Mouse (Mus musculus) urinary bladder, adult 2 months (tissue): ENCODE measurements around the gene Gm4869. TPM values are rescaled to one million over a fixed set of nuclear protein-coding genes. Genes with fewer than 3 reads are reported as not detected.
"Not testable (repeated sequence)": the region's sequence is repeated elsewhere in the genome, so short reads cannot be mapped to it uniquely, and the experiment has no call there.

Experiments
- DNase-seq: peaks from one replicate; pipeline ENCODE4 v3.0.0; 2022; ENCODE audit warnings: low spot score
- polyA plus RNA-seq: library from polyadenylated mRNA; depleted of rRNA; stranded (reverse); fragments of >200 nt; gene quantifications from 2 replicates; pipeline ENCODE4 v1.2.3, GENCODE M21; 2012

The Gm4869 gene
- polyA plus RNA-seq, 1 experiment = 1.0 TPM

DNA sequence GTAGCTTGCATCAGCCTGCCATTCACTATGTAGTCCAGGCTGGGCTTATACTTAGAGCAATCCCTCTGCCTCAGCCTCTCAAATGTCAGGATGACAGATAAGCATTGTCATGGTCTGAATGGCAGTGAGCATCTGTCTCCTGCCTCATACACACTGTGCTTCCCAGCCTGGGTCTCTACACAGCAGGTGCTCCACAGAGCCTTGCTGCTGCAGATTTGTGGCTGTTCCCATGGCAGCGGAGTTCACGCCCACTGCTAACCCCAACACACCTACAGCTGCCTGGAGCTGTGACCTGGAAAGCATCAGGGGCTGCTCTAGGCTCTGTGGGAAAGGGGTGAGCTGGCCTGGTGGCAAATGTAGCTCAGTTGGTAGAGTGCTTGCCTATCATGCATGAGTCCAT is 19.5 kb downstream of the Gm4869 start:
- no peak for DNase-seq

DNA sequence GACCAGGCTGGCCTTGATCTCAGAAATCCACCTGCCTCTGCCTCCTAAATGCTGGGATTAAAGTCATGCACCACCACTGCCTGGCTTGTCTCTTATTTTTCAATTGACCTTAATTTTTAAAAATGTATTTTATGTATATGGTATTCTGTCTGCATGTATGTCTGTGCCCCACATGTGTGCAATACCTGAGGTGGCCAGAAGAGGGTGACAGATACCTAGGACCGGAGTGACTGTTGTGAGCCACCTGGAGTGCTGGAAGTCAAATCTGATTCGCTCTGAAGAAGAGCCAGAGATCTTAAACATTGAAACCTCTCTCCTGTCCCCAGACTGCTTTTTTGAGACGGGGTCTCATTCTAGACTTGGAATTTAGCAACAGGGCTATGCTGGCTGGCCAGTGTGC is 26.9 kb downstream of the Gm4869 start:
- no peak for DNase-seq

DNA sequence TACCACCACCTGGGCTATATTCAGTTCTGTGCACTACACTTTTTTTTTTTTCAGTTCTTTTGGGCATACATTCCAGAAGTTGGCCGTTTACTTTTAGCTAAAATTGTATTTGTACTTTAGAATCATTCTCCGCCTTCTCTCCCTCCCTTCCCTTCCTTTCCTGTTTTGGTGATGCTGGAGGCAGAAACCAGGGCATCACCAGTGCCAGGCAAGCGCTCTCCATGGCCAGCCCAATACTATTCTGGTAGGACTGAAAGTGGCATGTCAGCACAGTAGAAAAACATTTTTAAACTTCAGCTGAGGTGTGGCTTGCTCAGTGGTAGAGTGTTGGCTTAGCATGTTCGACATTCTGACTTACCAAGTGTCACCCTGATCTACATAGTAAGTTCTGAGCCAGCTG is 36.0 kb downstream of the Gm4869 start:
- no peak for DNase-seq

DNA sequence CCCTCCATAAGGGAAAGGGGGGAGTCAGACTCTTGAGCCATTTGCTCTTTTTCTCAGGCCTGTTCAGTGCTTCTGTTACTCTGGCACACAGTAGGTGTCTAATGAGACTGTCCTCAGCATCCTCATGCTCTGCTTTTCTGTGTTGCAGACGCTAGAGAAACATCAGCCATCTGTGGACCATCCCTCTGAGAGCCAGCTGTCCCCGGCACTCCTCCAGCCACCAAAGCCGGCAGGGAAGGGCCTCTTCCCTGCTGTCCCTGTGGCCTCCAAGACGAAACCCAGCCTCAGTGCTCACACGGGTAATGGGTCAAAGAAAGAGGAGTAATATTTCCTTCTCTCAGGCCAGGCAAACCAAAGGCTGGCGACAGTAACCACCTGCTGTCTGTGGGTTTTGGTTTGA is 45.7 kb downstream of the Gm4869 start:
- no peak for DNase-seq

DNA sequence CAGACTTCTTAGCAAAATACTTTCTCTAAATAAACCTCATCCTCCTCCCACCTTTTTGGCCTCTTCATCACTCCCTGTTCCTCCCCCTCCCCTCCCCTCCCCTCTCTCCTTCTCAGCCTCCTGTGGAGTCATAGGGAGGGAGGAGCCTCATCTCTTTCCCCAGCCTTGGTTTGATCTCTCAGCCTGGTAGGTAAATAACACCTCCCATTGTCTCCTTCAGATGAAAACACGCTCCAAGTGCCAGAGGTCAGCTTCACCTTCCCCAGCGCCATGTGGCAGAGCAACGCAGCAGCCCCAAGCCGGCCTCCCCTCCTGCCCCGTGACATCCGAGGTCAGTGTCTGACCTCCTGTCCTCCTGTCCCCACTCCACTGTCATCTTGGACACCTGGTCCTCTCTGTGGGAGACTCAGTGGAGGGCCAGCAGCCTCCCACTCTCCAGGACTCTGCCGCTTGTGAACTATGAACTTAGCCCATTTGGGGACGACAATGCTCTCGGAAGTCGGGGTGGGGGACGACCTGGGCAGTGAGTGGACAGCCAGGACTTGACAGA is 47.3 kb downstream of the Gm4869 start:
- no peak for DNase-seq

DNA sequence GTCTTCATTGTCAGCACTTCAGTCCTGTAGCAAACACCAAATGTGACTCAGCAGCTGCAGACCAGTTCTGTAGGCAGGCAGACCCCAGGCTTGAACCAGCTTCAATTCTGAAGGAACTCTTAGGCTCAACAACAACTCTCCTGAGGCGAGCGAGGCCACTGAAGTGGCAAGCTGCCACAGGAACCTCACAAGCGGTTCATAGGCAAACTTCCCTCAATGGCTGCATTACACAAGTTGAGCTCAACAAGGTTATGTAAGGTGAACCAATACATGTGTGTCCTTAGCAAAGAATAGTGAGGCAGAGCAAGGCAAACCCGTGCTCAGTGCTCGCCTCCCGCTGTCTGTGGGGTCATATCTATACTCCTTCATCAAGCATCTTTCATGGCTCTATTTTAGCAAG is 52.7 kb downstream of the Gm4869 start:
- no peak for DNase-seq

DNA sequence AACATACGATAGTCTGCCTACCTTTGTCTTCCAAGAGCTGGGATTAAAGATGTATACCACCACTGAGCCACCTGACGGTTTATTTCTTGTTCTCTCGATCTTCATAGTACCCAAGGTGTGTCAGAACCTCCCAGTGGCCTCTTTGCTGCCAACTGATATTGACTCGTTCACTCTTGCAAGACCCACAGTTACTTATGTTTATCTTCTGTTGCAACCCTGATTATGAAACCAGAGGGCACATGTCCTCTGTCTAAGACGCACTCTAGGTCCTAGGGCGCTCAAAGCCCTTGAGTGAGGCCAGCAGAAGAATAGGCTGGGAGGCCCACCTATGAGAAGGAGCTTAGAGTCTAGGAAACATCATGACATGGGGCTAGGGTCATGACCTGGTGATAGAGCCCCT is 55.3 kb downstream of the Gm4869 start:
- DNase-seq = no peak

DNA sequence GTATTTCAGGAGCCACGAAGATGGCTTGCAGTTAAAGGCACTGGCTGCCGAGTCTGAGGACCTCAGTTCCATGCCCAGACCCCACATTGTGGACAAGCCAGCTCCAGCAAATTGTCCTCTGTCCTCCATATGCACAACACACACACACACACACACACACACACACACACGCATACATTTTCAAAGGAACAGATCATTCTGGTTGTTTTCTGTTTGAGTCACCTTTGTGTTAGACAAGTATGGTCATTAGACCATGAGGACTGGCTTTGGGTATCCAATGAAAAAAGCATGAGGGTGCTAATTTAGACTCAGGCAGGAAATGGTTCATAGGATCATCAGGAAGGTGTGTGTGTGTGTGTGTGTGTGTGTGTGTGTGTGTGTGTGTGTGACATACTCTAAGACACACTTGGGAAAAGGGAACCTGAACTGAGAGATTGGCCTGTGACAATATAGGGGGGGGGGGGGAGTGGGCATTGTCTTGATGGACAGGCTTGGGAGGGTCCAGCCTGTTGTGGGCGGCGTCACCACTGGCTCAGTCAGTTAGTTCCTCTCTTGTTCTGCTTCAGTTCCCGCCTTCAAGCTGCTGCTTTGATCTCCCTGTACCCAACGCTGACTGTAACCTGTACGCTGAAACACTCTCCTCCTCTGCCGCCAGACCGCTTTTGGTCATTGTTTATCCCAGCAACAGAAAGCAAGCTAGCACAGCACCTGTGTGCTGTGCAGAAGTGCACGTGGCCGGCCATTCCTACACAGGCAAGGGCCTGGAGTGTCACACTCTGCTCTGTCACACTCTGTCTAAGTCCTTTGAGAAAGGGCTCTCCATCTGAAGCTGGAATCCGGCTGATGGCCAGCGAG is 56.8 kb downstream of the Gm4869 start:
- no peak for DNase-seq

DNA sequence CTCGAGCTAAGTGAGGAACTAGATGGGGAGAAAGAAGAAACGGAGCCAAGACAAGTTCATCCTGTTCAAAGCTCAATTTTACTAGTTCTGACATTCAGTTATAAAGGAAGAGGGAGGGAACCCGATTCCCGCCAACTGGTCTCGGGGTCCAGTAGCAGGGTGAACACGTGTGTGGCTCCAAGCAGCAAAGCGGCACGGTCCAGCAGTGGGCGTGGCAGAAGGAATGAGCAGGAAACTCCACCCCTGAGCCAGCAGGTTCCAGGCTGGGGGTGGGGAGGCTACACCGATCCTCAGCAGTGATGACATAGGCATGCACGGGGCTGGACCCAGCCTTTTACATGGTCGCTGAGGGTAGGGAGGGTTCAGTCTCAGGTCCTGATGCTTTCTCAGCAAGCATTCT is 57.5 kb downstream of the Gm4869 start:
- not testable (repeated sequence) for DNase-seq

DNA sequence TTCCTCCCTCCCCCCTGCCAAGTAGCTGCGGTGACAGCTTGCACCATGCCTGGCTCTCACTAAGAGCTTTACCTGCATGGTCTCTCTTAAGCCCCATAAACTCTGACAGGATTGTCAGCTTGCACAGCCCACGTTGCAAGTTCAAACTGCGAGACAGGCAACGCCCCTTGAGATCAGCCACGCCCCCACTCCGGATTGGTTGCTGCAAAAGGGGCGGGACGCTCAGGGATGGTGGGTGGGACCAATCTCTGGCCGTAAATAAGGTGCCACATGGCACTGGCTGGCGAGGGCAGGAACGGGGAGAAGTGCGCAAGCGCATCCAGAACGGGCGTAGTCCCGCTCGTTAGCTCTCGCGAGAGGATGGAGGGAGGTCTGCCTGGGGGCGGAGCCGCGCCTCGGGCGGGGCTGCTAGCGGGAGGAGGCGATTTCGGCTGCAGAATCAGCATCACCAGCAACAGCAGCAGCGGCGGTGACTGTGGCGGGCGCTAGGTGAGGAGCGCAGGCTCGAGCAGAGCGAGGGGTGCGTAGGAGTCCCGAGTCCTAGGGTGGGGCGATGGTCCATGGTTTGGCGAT is 59.8 kb downstream of the Gm4869 start, which contains the start of gene Chst12:
Gene Chst12 (plus strand): TSS at position 343 of the 573 bp plus-strand sequence.
- peak; percentile 96 for DNase-seq

DNA sequence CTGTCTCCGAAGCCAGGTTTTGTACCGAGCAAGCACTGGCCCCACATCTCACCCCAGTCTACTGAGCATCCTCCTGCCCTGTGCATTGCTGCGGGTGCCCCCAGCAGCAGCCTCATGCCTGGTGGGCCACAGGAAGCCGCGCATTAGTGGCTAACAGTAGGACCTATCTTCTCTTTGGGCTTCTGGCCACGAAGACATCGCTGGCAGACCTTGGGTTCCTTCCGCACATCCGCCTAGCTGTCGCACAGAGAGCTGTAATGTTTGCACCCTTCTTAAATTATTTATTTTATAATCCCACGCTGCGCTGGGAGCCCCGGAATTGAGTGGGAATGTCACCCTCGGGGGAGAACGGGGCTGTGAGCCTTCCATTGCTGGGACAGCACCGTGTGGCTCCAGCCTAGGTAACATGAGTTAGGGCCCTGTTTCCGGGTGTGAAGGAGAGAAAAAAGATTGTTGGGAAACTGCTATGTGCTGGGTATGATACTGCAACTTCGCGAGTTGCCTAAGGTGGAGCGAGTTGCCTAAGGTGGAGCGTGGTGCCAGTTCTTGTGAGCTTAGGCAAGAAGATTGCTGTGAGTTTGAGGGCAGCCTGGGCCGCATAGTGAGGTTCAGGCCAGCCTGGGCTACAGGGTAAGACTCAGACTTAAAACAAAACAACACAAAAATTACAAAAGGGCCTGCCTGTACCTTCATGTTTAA is 60.8 kb downstream of the Gm4869 start:
- no peak for DNase-seq

DNA sequence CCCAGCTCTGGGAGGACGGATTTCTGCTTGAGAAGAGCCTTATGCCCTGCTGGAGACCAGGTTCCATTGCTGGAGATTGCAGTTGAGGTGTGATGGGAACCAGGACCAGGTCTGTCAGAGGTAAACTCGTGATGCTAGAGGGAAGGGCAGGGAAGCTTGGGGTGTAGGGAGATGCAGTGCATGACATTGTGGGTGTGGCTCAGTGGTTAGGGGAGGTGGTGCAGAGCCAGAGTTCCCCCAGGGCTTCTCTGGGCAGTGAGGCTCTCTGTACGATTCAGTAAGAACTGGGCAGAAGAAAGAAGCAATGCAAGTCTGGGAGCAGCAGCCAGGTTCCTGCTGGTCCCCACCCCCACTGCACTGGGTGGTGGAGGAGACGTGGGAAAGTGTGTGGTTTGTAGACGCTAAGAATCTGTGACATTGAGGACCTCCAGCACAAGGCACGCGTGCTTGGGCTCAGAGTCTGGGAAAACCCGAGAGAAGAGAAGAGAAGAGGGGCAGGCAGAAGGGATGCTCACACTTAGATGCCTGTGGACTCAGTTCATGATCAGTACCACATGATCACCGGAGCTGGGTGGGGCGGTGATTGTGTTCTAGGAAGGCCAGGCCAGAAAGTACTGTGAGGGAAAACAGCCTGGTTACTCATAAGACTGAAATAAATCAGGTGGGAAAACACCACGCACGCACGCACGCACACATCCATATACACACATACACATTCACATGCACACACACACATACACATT is 62.2 kb downstream of the Gm4869 start:
- no peak for DNase-seq

DNA sequence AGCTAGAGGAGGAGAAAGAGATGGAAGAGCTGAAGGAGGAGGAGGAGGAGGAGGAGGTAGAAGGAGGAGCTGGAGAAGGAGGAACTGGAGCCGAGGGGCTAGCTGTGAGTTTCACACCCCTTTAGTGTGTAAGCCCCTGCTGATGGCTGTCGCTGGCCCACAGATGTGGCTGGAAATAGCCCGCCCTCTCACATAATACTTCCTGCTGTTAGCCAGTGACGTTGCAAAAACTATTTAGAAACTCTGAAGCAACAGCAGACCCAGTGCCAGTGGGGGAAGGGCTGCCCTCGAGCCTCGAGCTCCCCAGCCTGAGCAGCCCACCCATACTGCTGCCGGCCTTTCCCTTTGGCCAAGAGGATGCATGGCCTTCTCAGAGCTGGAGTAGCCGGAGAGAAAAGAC is 63.2 kb downstream of the Gm4869 start:
- no peak for DNase-seq

DNA sequence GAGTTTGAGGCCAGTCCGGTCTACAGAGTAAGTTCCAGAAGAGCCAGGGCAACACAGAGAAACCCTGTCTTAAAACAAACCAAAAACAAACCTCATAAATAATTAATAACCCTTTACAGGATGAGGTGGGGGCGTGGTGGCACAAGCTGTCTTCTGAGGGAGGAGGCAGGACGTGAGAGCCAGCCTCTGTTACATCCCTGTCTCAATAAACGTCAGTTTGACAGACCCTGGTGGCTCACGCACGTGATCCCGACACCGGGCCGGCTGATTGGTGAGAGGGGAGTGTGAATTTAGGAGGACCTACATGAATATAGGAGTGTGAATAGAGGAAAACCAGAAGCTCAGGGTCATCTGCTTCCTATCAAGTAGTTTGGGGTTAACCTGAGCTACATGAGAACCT is 63.8 kb downstream of the Gm4869 start:
- no peak for DNase-seq

DNA sequence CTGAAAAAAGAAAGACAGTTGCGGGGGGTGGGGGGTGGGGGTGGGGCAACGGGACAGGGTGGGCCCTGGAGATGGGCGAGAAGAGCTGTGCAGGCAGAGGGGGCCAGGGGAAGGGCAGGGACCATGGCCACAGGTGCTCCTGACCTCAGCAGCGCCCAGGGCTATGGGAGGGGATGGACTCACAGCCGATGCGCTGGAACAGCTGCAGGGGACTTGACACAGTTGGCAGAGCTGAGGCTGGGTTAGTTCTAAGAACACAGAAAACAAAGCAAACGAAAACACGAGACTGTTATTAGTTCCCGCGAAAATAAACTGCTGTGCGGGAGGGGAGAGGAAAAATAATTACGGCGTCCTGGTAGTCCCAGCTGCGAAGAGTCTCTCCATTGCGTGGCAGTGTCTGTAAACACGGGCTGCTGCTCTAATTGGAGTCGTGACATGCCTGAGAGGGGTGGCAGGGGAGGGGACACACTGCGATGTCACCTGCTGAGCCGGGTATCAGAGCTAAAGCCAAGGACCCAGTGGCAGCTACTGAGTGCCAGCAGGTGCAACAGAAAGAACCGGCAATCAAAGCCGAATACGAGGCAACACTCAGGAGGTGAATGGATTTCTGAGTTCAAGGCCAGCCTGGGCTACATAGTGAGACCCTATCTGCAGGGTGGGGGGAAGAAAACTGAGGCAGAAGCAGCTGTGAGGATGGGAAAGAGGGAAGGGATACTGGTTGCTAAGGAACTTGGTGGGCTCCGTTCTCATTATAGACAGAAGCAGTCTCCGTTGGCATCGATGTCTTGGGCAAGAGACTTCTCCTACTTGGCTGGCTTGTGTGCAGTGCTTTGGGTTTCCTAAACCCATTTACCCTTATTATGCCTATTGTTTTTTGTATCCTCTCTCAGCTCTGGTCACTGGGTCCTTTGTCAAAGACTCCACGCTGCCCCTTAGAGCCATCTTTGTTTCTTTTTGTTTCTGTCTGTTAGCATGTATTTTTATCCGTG is 64.9 kb downstream of the Gm4869 start:
- DNase-seq = no peak

DNA sequence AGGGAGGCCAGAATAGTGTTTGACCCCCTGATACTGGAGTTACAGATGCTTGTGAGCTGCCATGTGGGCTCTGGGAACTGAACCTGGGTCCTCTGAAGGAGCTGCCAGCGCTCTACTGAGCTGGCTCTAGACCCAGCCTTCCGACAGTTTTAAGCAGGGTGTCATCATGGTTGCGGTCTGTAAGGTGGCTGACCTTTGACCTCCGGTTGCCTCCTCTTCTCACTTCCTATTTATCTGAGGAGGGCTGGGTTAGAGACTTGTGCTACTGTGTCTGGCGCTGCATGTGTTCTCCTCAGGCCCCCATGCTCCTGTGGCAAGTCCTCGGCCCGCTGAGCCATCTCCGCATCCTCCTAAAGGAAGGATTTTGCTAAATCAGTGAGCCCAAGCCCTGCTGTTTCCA is 68.5 kb downstream of the Gm4869 start:
- DNase-seq = no peak

DNA sequence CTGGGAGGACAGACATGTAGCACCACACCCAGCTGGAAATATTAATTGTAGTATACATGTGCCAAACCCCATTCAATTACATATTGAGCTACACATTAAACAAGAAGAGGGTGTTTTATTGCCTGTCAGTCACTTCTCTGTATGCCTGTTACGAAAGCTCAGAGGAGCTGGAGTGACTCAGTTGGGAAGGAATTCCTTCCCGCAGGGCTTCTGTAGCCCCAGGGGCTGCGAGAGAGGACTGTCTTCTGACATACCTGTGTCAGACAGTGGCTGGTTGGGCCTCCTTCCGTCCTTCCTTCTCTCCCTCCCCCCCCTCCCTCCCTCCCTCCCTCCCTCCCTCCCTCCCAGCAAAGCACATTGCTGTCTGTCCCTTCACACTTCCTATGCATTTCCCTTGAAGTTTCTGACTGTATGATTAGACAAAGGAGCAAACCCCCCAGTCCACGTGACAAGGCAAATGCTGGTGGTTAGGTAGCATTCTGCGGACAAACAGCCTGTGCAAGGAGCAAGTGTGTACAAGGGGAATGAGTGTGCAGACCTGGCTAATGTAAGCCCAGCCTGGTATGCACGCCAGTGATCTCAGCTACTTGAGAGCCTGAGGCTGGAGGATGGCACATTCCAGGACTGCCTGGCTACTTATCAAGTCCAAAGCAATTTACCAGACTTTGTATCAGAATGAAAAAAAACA is 69.5 kb downstream of the Gm4869 start:
- DNase-seq = no peak

DNA sequence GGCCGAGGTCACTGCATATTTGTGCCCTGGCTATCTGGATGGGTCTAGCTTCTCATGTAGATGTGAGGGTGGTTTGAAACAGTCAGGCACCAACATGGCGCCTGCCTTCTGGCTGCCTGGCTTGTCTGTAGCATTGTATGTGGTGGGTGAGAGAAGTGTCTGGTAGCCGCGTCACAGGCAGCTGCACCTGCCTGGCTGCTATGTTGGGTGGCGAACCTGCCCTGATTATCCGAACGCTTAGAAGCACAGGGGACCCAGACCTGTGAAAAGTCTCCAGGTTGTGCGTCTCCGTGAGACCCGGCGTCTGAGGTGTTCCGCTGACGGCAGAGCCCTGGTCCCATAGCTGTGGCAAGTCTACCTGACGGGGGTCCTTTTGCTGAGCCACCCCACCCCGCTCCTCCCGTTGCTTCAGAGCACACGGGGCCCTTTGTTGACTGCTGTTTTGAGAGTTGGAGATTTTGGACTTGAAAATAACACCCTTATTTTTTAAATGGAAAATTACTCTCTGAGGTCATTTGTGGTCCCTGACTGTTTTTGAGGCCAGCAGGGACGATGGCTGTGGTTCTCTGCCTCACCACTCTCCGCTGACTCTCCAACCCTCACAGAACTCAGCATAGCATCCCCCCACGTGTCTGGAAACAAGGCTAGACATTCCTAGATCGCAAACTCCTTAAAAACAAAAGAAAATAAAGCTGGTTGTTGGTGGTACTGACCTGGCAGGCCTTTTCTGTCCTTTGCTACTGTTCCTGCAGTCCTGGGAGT is 71.9 kb downstream of the Gm4869 start:
- DNase-seq = no peak

DNA sequence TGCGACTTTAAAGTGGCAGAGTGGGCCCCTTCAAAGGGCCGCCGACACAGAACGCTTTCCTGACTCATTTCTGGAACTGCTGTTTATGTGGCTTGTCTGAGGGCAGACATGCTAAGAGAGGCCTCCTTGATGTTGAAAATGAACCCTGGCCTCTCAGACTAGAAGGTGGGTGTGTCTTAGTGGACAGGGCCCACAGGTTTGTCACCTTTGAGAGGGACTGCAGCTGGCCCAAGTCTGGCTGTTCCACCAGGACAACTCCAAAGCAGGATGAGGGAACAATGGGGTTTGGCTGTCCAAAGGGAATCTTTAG is 72.4 kb downstream of the Gm4869 start:
- DNase-seq = no peak

DNA sequence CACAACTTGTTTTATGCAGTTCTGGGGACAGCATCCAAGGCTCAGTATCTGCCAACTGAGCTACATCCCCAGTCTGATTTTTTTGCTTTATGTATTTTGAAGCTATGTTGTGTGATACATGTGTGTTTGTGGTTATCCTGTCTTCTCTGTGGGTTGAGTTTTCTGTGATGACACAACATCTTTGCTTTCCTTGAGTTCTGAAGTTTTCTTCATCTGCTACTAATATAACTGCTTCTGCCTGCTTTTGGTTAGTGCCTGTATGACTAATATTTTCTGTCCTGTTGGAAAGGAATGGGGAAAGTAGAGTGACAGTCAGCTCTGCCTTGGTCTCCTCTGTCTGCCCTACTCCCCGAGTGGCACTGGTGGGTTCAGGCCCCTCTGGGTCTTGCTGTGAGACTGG is 75.8 kb downstream of the Gm4869 start:
- no peak for DNase-seq
